Mouse (Mus musculus) ES-Bruce4 (cell line): ENCODE results near the gene Cbfa2t2.

Experiments
- CTCF ChIP-seq: IDR thresholded peaks from one replicate; pipeline ENCODE4 v1.8.1; 2011; ENCODE audit warnings: low read depth, low read length
- EP300 ChIP-seq: IDR thresholded peaks from 2 replicates; pipeline ENCODE4 v1.6.1; 2011; ENCODE audit warnings: low read depth, low read length; ENCODE audit not compliant: insufficient read depth
- POLR2A ChIP-seq: IDR thresholded peaks from one replicate; pipeline ENCODE4 v1.8.1; 2011; ENCODE audit warnings: low read length; ENCODE audit not compliant: insufficient read depth

DNA sequence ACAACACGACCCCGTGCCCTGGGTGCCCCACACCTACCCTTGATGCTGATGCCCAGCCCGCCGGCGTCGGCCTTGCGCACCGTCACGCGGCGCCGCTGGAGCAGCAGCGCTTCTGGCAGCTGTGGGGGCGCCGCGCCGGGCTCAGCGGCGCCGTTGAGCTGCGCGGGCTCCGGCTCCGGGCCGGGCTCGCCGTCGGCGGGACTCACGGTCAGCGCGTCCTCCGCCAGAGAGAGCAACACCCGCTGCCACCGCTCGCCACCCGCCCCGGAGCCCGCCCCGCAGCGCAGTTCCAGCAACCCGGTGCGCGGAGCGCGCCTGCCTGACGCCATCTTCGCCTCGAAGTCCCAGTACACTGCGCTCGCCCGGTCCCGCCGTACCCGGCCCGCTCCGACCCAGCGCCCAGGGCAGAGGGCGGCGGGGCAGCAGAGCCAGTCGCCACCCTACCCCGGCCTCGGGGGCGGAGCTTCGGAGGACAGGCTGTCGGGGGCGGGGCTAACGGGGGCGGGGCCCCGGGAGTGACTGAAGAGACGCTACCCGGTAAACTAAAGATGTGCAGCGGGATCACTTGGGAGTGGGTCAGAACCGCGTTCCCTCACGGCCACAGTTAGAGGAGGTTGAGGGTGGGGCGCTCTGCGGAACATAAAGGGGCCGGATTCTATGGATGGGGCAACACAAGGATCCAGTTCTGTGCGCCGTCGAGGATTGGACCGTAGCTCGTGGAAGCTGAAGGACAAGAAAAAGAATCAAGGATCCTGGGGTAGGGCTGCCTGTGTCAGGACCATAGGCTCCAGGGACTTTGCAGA, 28.4 kb upstream of the Cbfa2t2 start, which contains the start of gene Snta1:
- no peak for TF ChIP-seq CTCF
- no peak for TF ChIP-seq POLR2A
- no peak for TF ChIP-seq EP300
